Mouse (Mus musculus) bone marrow, adult 2 months (tissue): ENCODE results near the gene Fzd2.

ENCODE experiments used
- CTCF ChIP-seq: fragments of 200-500 bp; IDR thresholded peaks from 2 replicates; pipeline ENCODE4 v1.5.1; 2011; ENCODE audit warnings: low read length, control low read depth; ENCODE audit not compliant: control insufficient read depth, insufficient read depth
- POLR2A ChIP-seq: fragments of 200-500 bp; IDR thresholded peaks from 2 replicates; pipeline ENCODE4 v1.6.1; 2011; ENCODE audit warnings: low read depth, mild to moderate bottlenecking, control low read depth, low read length, borderline replicate concordance; ENCODE audit not compliant: control insufficient read depth

- no peak for TF ChIP-seq CTCF
- TF ChIP-seq POLR2A = no peak
These were observed 24.8 kb upstream of the Fzd2 start, which contains the start of gene Gm11627 for GRCm38 (mm10) chr11:102579165-102580033.
